Mouse (Mus musculus): ENCODE measurements around the gene Catip. TPM values are rescaled to one million over a fixed set of nuclear protein-coding genes. Genes with fewer than 3 reads are reported as not detected.
A peak's percentile ranks its signal among the peaks of the same experiment; 100 is the strongest.

The Catip gene
- polyA plus RNA-seq, 1 experiment from 2014 or later, result 1.4 TPM

GRCm38 (mm10) chr1:74376396-74376795 is 14.5 kb downstream of the Catip start:
- H3K9me3 ChIP-seq, result no peaks in the 10 kb centered on the region
- H3K27ac ChIP-seq, result peak overlapping the region; percentile 13
- no peaks in the 10 kb centered on the region for H3K36me3 ChIP-seq
- no peak overlapping the region for H3K4me3 ChIP-seq
- DNase-seq (ENCODE audit: low spot score), result no peak
- H3K27me3 ChIP-seq (ENCODE audit: insufficient read depth, poor library complexity, severe bottlenecking), result no peaks in the 10 kb centered on the region
- peaks cover 23% of the 10 kb centered on the region for H3K4me1 ChIP-seq (replicated peaks)
- WGBS, result 79% methylated on average over 4 of the region's 4 CpGs

GRCm38 (mm10) chr1:74379058-74379504 is 17.2 kb downstream of the Catip start:
- H3K4me1 ChIP-seq (replicated peaks), result peaks cover 23% of the 10 kb centered on the region
- no peaks in the 10 kb centered on the region for H3K27me3 ChIP-seq (ENCODE audit: insufficient read depth, poor library complexity, severe bottlenecking)
- no peaks in the 10 kb centered on the region for H3K9me3 ChIP-seq
- H3K4me3 ChIP-seq, result no peak overlapping the region
- H3K36me3 ChIP-seq, result no peaks in the 10 kb centered on the region
- DNase-seq (ENCODE audit: low spot score), result no peak
- no peak overlapping the region for H3K27ac ChIP-seq
- 85% methylated on average over 7 of the region's 7 CpGs for WGBS

GRCm38 (mm10) chr1:74380484-74380883 is 18.6 kb downstream of the Catip start:
- Histone ChIP-seq H3K27ac (no peak overlapping the region), H3K36me3 (no peaks in the 10 kb centered on the region), H3K27me3 (ENCODE audit: insufficient read depth, poor library complexity, severe bottlenecking) (no peaks in the 10 kb centered on the region), H3K4me1 (replicated peaks) (peaks cover 16% of the 10 kb centered on the region), H3K4me3 (no peak overlapping the region), H3K9me3 (no peaks in the 10 kb centered on the region)
- WGBS, result 91% methylated on average over 5 of the region's 5 CpGs
- DNase-seq (ENCODE audit: low spot score), result no peak

- H3K36me3 ChIP-seq, result no peaks in the 10 kb centered on the region
- 90% methylated on average over 10 of the region's 10 CpGs for WGBS
- peaks cover 11% of the 10 kb centered on the region for H3K4me1 ChIP-seq (replicated peaks)
- H3K9me3 ChIP-seq, result no peaks in the 10 kb centered on the region
- DNase-seq (ENCODE audit: low spot score), result no peak
- H3K27me3 ChIP-seq (ENCODE audit: insufficient read depth, poor library complexity, severe bottlenecking), result no peaks in the 10 kb centered on the region
- H3K4me3 ChIP-seq, result no peak overlapping the region
- no peak overlapping the region for H3K27ac ChIP-seq
Measured at GRCm38 (mm10) chr1:74381588-74382021, 19.7 kb downstream of the Catip start.

GRCm38 (mm10) chr1:74383385-74383784 is 21.5 kb downstream of the Catip start:
- no peak for DNase-seq (ENCODE audit: low spot score)
- Histone ChIP-seq H3K9me3 (no peaks in the 10 kb centered on the region), H3K27ac (no peak overlapping the region), H3K36me3 (no peaks in the 10 kb centered on the region), H3K4me1 (replicated peaks) (peaks cover 16% of the 10 kb centered on the region), H3K4me3 (no peak overlapping the region), H3K27me3 (ENCODE audit: insufficient read depth, poor library complexity, severe bottlenecking) (peaks cover under 1% of the 10 kb centered on the region)
- 89% methylated on average over 13 of the region's 13 CpGs for WGBS

- Histone ChIP-seq H3K4me1 (replicated peaks) (peaks cover 17% of the 10 kb centered on the region), H3K36me3 (no peaks in the 10 kb centered on the region), H3K27me3 (ENCODE audit: insufficient read depth, poor library complexity, severe bottlenecking) (peaks cover 12% of the 10 kb centered on the region), H3K9me3 (no peaks in the 10 kb centered on the region), H3K4me3 (no peak overlapping the region), H3K27ac (no peak overlapping the region)
- 89% methylated on average over 8 of the region's 8 CpGs for WGBS
- no peak for DNase-seq (ENCODE audit: low spot score)
Measured at GRCm38 (mm10) chr1:74384525-74384924, 22.6 kb downstream of the Catip start.

GRCm38 (mm10) chr1:74385064-74385463 is 23.2 kb downstream of the Catip start:
- Histone ChIP-seq H3K36me3 (no peaks in the 10 kb centered on the region), H3K4me1 (replicated peaks) (peaks cover 23% of the 10 kb centered on the region), H3K4me3 (no peak overlapping the region)

GRCm38 (mm10) chr1:74385531-74385930 is 23.6 kb downstream of the Catip start:
- Histone ChIP-seq H3K27me3 (ENCODE audit: insufficient read depth, poor library complexity, severe bottlenecking) (peaks cover 22% of the 10 kb centered on the region), H3K4me1 (replicated peaks) (peaks cover 27% of the 10 kb centered on the region), H3K4me3 (no peak overlapping the region), H3K9me3 (no peaks in the 10 kb centered on the region), H3K36me3 (no peaks in the 10 kb centered on the region), H3K27ac (no peak overlapping the region; the same call in 1 of the 2 replicates)
- DNase-seq (ENCODE audit: low spot score), result no peak
- 91% methylated on average over 8 of the region's 8 CpGs for WGBS

More at GRCm38 (mm10) chr1:74385064-74385463, 23.2 kb downstream of the Catip start:
- Histone ChIP-seq H3K9me3 (no peaks in the 10 kb centered on the region), H3K27ac (no peak overlapping the region; the same call in 1 of the 2 replicates), H3K27me3 (ENCODE audit: insufficient read depth, poor library complexity, severe bottlenecking) (peaks cover 17% of the 10 kb centered on the region)
- DNase-seq (ENCODE audit: low spot score), result no peak
- WGBS, result 94% methylated on average over 10 of the region's 10 CpGs

GRCm38 (mm10) chr1:74386363-74386713 is 24.4 kb downstream of the Catip start:
- H3K27me3 ChIP-seq (ENCODE audit: insufficient read depth, poor library complexity, severe bottlenecking), result peaks cover 25% of the 10 kb centered on the region
- no peaks in the 10 kb centered on the region for H3K9me3 ChIP-seq
- WGBS, result 65% methylated on average over 7 of the region's 10 CpGs
- no peaks in the 10 kb centered on the region for H3K36me3 ChIP-seq
- peaks cover 33% of the 10 kb centered on the region for H3K4me1 ChIP-seq (replicated peaks)
- peak overlapping the region; percentile 95 for H3K27ac ChIP-seq
- H3K4me3 ChIP-seq, result peak overlapping the region; percentile 68
- no peak for DNase-seq (ENCODE audit: low spot score)

- under 1% methylated on average over 26 of the region's 26 CpGs for WGBS
Measured at GRCm38 (mm10) chr1:74386714-74387385, 24.9 kb downstream of the Catip start.

GRCm38 (mm10) chr1:74387386-74387988 is 25.6 kb downstream of the Catip start:
- DNase-seq (ENCODE audit: low spot score), result no peak
- peak overlapping the region; percentile 68 for H3K4me3 ChIP-seq
- H3K27ac ChIP-seq, result peak overlapping the region; percentile 95
- whole genome bisulfite sequencing, result 55% methylated on average over 15 of the region's 15 CpGs
- H3K9me3 ChIP-seq, result no peaks in the 10 kb centered on the region
- H3K4me1 ChIP-seq (replicated peaks), result peaks cover 40% of the 10 kb centered on the region
- peaks cover 25% of the 10 kb centered on the region for H3K27me3 ChIP-seq (ENCODE audit: insufficient read depth, poor library complexity, severe bottlenecking)
- no peaks in the 10 kb centered on the region for H3K36me3 ChIP-seq

More at GRCm38 (mm10) chr1:74386714-74387385, 24.9 kb downstream of the Catip start:
- DNase-seq (ENCODE audit: low spot score), result peak; percentile 96
- Histone ChIP-seq H3K36me3 (no peaks in the 10 kb centered on the region), H3K27me3 (ENCODE audit: insufficient read depth, poor library complexity, severe bottlenecking) (peaks cover 25% of the 10 kb centered on the region), H3K9me3 (no peaks in the 10 kb centered on the region), H3K4me3 (peak overlapping the region; percentile 68), H3K4me1 (replicated peaks) (peaks cover 33% of the 10 kb centered on the region), H3K27ac (peak overlapping the region; percentile 95)

GRCm38 (mm10) chr1:74388398-74388920 is 26.6 kb downstream of the Catip start:
- no peak for DNase-seq (ENCODE audit: low spot score)
- H3K4me1 ChIP-seq (replicated peaks), result peaks cover 49% of the 10 kb centered on the region
- peaks cover 6% of the 10 kb centered on the region for H3K36me3 ChIP-seq
- 70% methylated on average over 7 of the region's 7 CpGs for WGBS
- H3K4me3 ChIP-seq, result no peak overlapping the region
- peaks cover 25% of the 10 kb centered on the region for H3K27me3 ChIP-seq (ENCODE audit: insufficient read depth, poor library complexity, severe bottlenecking)
- no peak overlapping the region for H3K27ac ChIP-seq
- no peaks in the 10 kb centered on the region for H3K9me3 ChIP-seq

GRCm38 (mm10) chr1:74389831-74390286 is 28.0 kb downstream of the Catip start:
- DNase-seq (ENCODE audit: low spot score), result peak; percentile 42
- Histone ChIP-seq H3K4me1 (replicated peaks) (peaks cover 54% of the 10 kb centered on the region), H3K9me3 (no peaks in the 10 kb centered on the region), H3K27ac (peak overlapping the region; percentile 69), H3K36me3 (peaks cover 20% of the 10 kb centered on the region), H3K27me3 (ENCODE audit: insufficient read depth, poor library complexity, severe bottlenecking) (peaks cover 25% of the 10 kb centered on the region), H3K4me3 (peak overlapping the region; percentile 97)
- 2% methylated on average over 29 of the region's 29 CpGs for WGBS
